Mouse (Mus musculus) monocyte, adult 5-6 weeks (primary cell): Measurements from ENCODE around the gene Rab24. TPM values are rescaled to one million over a fixed set of nuclear protein-coding genes. Genes with fewer than 3 reads are reported as not detected.

Experiments
- total RNA-seq: library from RNA; stranded (forward); fragments of 200-1000, 200-491, 200-594 nt; gene quantifications from 3 replicates; pipeline ENCODE4 v1.2.3, GENCODE M21; 2017

Gene Rab24
- total RNA-seq, 1 experiment from 2014 or later = 23.6 TPM

Other genes starting within 250 kb of the Rab24 start
- 113 to 135 TPM (median 117 TPM) in 3 replicates for gene Uimc1, start 221.6 kb downstream of the Rab24 start, total RNA-seq
- 7.7 to 20.2 TPM (median 15.8 TPM) in 3 replicates for gene Zfp346, start 216.6 kb downstream of the Rab24 start, total RNA-seq
- gene Gm17617, start 188.4 kb downstream of the Rab24 start, total RNA-seq = not detected in 3 replicates
- gene Fgfr4, start 169.3 kb downstream of the Rab24 start, total RNA-seq = not detected in 3 replicates
- gene Nsd1, start 112.2 kb downstream of the Rab24 start, total RNA-seq = 102 to 173 TPM (median 158 TPM) in 3 replicates
- 47.7 to 91.3 TPM (median 68.5 TPM) in 3 replicates for gene Prelid1, start 1.4 kb downstream of the Rab24 start, total RNA-seq
- 1.3 to 2.0 TPM (median 1.4 TPM) in 3 replicates for gene Mxd3, start 7.9 kb upstream of the Rab24 start, total RNA-seq
- 85.3 to 97.5 TPM (median 91.3 TPM) in 3 replicates for gene Lman2, start 40.8 kb upstream of the Rab24 start, total RNA-seq
- gene Rgs14, start 47.8 kb upstream of the Rab24 start, total RNA-seq = 21.8 to 43.9 TPM (median 40.8 TPM) in 3 replicates
- not detected in 3 replicates for gene Slc34a1, start 76.2 kb upstream of the Rab24 start, total RNA-seq
- gene Pfn3, start 93.3 kb upstream of the Rab24 start, total RNA-seq = not detected in 3 replicates
- 0.11 to 0.95 TPM in 2 of 3 replicates, not detected in the other for gene F12, start 104.8 kb upstream of the Rab24 start, total RNA-seq
- gene Grk6, start 123.1 kb upstream of the Rab24 start, total RNA-seq = 179 to 219 TPM (median 207 TPM) in 3 replicates
- 2.2 to 3.8 TPM in 2 of 3 replicates, not detected in the other for gene Prr7, start 142.3 kb upstream of the Rab24 start, total RNA-seq
- gene Dbn1, start 166.2 kb upstream of the Rab24 start, total RNA-seq = 0.58 TPM in 1 of 3 replicates, not detected in the others
- 4.7 to 13.5 TPM (median 10.5 TPM) in 3 replicates for gene Pdlim7, start 191.7 kb upstream of the Rab24 start, total RNA-seq
- 86.5 to 105 TPM (median 104 TPM) in 3 replicates for gene Dok3, start 207.3 kb upstream of the Rab24 start, total RNA-seq
- gene Ddx41, start 214.7 kb upstream of the Rab24 start, total RNA-seq = 67.7 to 76.2 TPM (median 71.8 TPM) in 3 replicates
- 37.8 to 73.6 TPM (median 40.6 TPM) in 3 replicates for gene Fam193b, start 249.2 kb upstream of the Rab24 start, total RNA-seq